Mouse (Mus musculus) heart, postnatal 10 days (tissue): ENCODE data around the gene Mrps15. TPM values are rescaled to one million over a fixed set of nuclear protein-coding genes. Genes with fewer than 3 reads are reported as not detected.
A peak's percentile ranks its signal among the peaks of the same experiment; 100 is the strongest.

ENCODE experiments used
- DNase-seq, 2 experiments: peaks; one replicate each; pipeline ENCODE4 v3.0.0; 2021
- intact Hi-C: fragments of 180-260 bp; cut with DNase I; formaldehyde crosslinking; loops from one replicate; pipeline ENCODE4 v1.15.1; 2025
- total RNA-seq, 2 experiments: library from RNA; stranded (reverse); gene quantifications; 2 replicates each; pipeline ENCODE4 v1.2.3; 2021

The Mrps15 gene
- total RNA-seq, 2 experiments from 2014 or later: 64.2 to 64.3 TPM

- peak; percentile 42 to 54 for DNase-seq
These were observed 57.7 kb downstream of the Mrps15 start for GRCm38 (mm10) chr4:126104261-126105075.

More at GRCm38 (mm10) chr4:126104261-126105075, 57.7 kb downstream of the Mrps15 start:
- intact Hi-C loops: no loop called here

Other genes with a start within 250 kb of the Mrps15 start
- under 1 TPM; 0.47 to 0.77 TPM for gene Csf3r, start 22.4 kb upstream of the Mrps15 start, total RNA-seq
- 1 to 10 TPM; 3.5 to 4.1 TPM for gene Oscp1, start 11.6 kb downstream of the Mrps15 start, total RNA-seq
- gene Lsm10, start 49.7 kb downstream of the Mrps15 start, total RNA-seq: 10 to 100 TPM; 11.0 to 14.3 TPM
- 10 to 100 TPM; 22.8 to 32.7 TPM for gene Stk40, start 57.0 kb downstream of the Mrps15 start, total RNA-seq
- 10 to 100 TPM; 36.3 to 37.0 TPM for gene Eva1b, start 100.8 kb downstream of the Mrps15 start, total RNA-seq
- 1 to 10 TPM; 2.1 to 2.7 TPM for gene Sh3d21, start 116.6 kb downstream of the Mrps15 start, total RNA-seq
- gene Thrap3, start 155.8 kb downstream of the Mrps15 start, total RNA-seq: 100 to 1,000 TPM; 160 to 172 TPM
- 100 to 1,000 TPM; 214 to 239 TPM for gene Map7d1, start 209.4 kb downstream of the Mrps15 start, total RNA-seq
- 10 to 100 TPM; 50.8 to 54.0 TPM for gene Trappc3, start 215.4 kb downstream of the Mrps15 start, total RNA-seq
- 1 to 10 TPM; 1.8 to 2.1 TPM for gene Col8a2, start 239.9 kb downstream of the Mrps15 start, total RNA-seq